Mouse (Mus musculus) liver, embryonic 15.5 days (tissue): Measurements from ENCODE around the gene U90926. TPM values are rescaled to one million over a fixed set of nuclear protein-coding genes. Genes with fewer than 3 reads are reported as not detected.

Source experiments
- ATAC-seq: fragments of 200-750 bp; cut with Nextera tagmentation; 2 replicates; pipeline ENCODE4 v1.8.0; 2017; ENCODE audit warnings: moderate number of reproducible peaks, mild to moderate bottlenecking, moderate library complexity; ENCODE audit not compliant: insufficient read depth
- H3K27ac ChIP-seq: fragments of 300-500 bp; sonication (generic); replicated peaks from 2 replicates; pipeline ENCODE4 v1.5.1; 2015; ENCODE audit warnings: mild to moderate bottlenecking, inconsistent platforms
- H3K27me3 ChIP-seq: fragments of 300-500 bp; sonication (generic); 2 replicates; pipeline ENCODE4 v1.6.1; 2015; ENCODE audit warnings: mild to moderate bottlenecking, inconsistent platforms
- H3K36me3 ChIP-seq: fragments of 300-500 bp; sonication (generic); replicated peaks from 2 replicates; pipeline ENCODE4 v1.6.1; 2015; ENCODE audit warnings: moderate library complexity, mild to moderate bottlenecking, inconsistent platforms
- H3K4me1 ChIP-seq: fragments of 300-500 bp; sonication (generic); replicated peaks from 2 replicates; pipeline ENCODE4 v1.6.1; 2015; ENCODE audit warnings: inconsistent platforms
- H3K4me2 ChIP-seq: fragments of 300-500 bp; sonication (generic); 2 replicates; pipeline ENCODE4 v1.6.1; 2015; ENCODE audit warnings: moderate library complexity, mild to moderate bottlenecking, inconsistent platforms
- H3K4me3 ChIP-seq: fragments of 300-500 bp; sonication (generic); replicated peaks from 2 replicates; pipeline ENCODE4 v1.5.1; 2015; ENCODE audit warnings: mild to moderate bottlenecking, inconsistent platforms
- H3K9ac ChIP-seq: fragments of 300-500 bp; sonication (generic); 2 replicates; pipeline ENCODE4 v1.6.1; 2015; ENCODE audit warnings: moderate library complexity, mild to moderate bottlenecking, inconsistent platforms
- H3K9me3 ChIP-seq: fragments of 300-500 bp; sonication (generic); replicated peaks from 2 replicates; pipeline ENCODE4 v1.6.1; 2016; ENCODE audit warnings: inconsistent platforms
- WGBS: fragments of 180-500 bp; shearing (Covaris S2); methylation state at CpG from one replicate; pipeline ENCODE4 v1.1.7; 2015; ENCODE audit warnings: mixed read lengths; ENCODE audit not compliant: insufficient replicate concordance; 5-methylcytosine and 5-hydroxymethylcytosine counted together
- polyA plus RNA-seq: library from polyadenylated mRNA; unstranded; fragments of >200 nt; fragmentation: Nextera tagmentation; extraction: Ambion mirVana; gene quantifications from 2 replicates; pipeline ENCODE4 v1.2.1, GENCODE M21; 2015

U90926 gene
- polyA plus RNA-seq, 1 experiment from 2014 or later: not detected

GRCm38 (mm10) chr5:92188881-92189483, 26.2 kb downstream of the U90926 start:
- H3K4me2 ChIP-seq: no peak overlapping the region
- H3K4me3 ChIP-seq: no peak overlapping the region
- H3K9me3 ChIP-seq: no peaks in the 10 kb centered on the region
- no peak for ATAC-seq
- no peak overlapping the region for H3K27ac ChIP-seq
- H3K4me1 ChIP-seq: no peaks in the 10 kb centered on the region
- H3K27me3 ChIP-seq: no peaks in the 10 kb centered on the region
- no peak overlapping the region for H3K9ac ChIP-seq
- 82% methylated on average over 7 of the region's 7 CpGs for WGBS
- H3K36me3 ChIP-seq: peaks cover 76% of the 10 kb centered on the region

GRCm38 (mm10) chr5:92183071-92183830, 32.0 kb downstream of the U90926 start:
- H3K4me2 ChIP-seq: no peak overlapping the region
- peaks cover 75% of the 10 kb centered on the region for H3K36me3 ChIP-seq

GRCm38 (mm10) chr5:92165976-92166375, 49.2 kb downstream of the U90926 start:
- no peak overlapping the region for H3K27ac ChIP-seq
- no peak overlapping the region for H3K4me3 ChIP-seq
- no peak overlapping the region for H3K9ac ChIP-seq
- no peak overlapping the region for H3K4me2 ChIP-seq
- H3K27me3 ChIP-seq: no peaks in the 10 kb centered on the region
- no peak for ATAC-seq
- H3K9me3 ChIP-seq: no peaks in the 10 kb centered on the region
- peaks cover 43% of the 10 kb centered on the region for H3K36me3 ChIP-seq
- WGBS: 72% methylated on average over 6 of the region's 6 CpGs
- 0 out of 2 replicates have a peak, but pooled peaks cover 3% of the 10 kb centered on the region for H3K4me1 ChIP-seq

More at GRCm38 (mm10) chr5:92183071-92183830, 32.0 kb downstream of the U90926 start:
- no peaks in the 10 kb centered on the region for H3K27me3 ChIP-seq
- no peaks in the 10 kb centered on the region for H3K9me3 ChIP-seq
- H3K27ac ChIP-seq: no peak overlapping the region
- ATAC-seq: no peak
- no peak overlapping the region for H3K4me3 ChIP-seq
- H3K4me1 ChIP-seq: no peaks in the 10 kb centered on the region
- WGBS: 76% methylated on average over 8 of the region's 8 CpGs
- no peak overlapping the region for H3K9ac ChIP-seq

Other genes with a start within 250 kb of the U90926 start
- gene Odaph, start 227.9 kb downstream of the U90926 start, polyA plus RNA-seq: not detected in 2 replicates
- 0.29 and 0.37 TPM in 2 replicates for gene Cdkl2, start 171.5 kb downstream of the U90926 start, polyA plus RNA-seq
- 42.8 and 50.1 TPM in 2 replicates for gene G3bp2, start 131.7 kb downstream of the U90926 start, polyA plus RNA-seq
- gene Uso1, start 77.5 kb downstream of the U90926 start, polyA plus RNA-seq: 20.2 and 20.4 TPM in 2 replicates
- 0.05 and 0.06 TPM in 2 replicates for gene Ppef2, start 40.9 kb upstream of the U90926 start, polyA plus RNA-seq
- gene Naaa, start 62.8 kb upstream of the U90926 start, polyA plus RNA-seq: 5.3 and 5.8 TPM in 2 replicates
- 14.2 and 16.0 TPM in 2 replicates for gene Sdad1, start 95.1 kb upstream of the U90926 start, polyA plus RNA-seq
- not detected in 2 replicates for gene Cxcl9, start 112.7 kb upstream of the U90926 start, polyA plus RNA-seq
- gene Art3, start 116.4 kb upstream of the U90926 start, polyA plus RNA-seq: 1.2 and 1.4 TPM in 2 replicates
- gene Cxcl10, start 133.5 kb upstream of the U90926 start, polyA plus RNA-seq: 4.1 and 5.3 TPM in 2 replicates
- gene Nup54, start 219.8 kb upstream of the U90926 start, polyA plus RNA-seq: 26.7 and 27.7 TPM in 2 replicates